Mouse (Mus musculus): ENCODE results near the gene Bola1. TPM values are rescaled to one million over a fixed set of nuclear protein-coding genes. Genes with fewer than 3 reads are reported as not detected.
"Not testable (repeated sequence)": the region's sequence is repeated elsewhere in the genome, so short reads cannot be mapped to it uniquely, and the experiment has no call there.

Bola1 gene
- polyA plus RNA-seq, 1 experiment from 2014 or later, result 42.5 TPM

DNA sequence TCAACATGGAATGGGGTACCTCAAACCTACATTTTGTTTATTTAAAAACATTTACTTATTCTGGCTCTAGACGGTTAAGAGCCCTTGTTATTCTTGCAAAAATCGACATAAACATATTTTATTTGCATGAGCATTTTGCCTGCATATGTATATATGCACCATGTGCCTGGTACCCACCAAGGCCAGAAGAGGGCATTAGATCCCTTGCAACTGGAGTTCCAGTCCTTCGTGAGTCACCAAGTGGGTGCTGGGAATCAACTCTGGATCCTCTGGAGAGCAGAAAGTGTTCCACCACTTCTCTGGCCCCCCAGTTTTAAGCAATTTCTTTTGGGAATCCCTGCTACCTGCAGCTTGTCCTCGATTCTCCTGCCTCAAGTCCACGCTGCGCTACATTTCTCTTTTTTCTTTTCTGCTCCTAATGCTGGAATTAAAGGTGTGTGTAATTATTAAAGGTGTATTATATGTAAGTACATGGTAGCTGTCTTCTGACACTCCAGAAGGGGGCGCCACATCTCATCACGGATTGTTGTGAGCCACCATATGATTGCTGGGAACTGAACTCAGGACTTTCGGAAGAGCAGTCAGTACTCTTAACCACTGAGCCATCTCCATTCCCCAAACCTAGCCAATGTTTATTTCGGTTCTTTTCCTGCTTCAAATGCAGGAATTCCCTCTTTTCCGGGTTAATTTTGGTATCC is 23.7 kb downstream of the Bola1 start:
- Histone ChIP-seq H3K36me3 (peaks cover 51% of the 10 kb centered on the region), H3K27me3 (replicated peaks) (no peaks in the 10 kb centered on the region), H3K4me1 (peaks cover 15% of the 10 kb centered on the region), H3K4me2 (no peak overlapping the region), H3K9ac (no peak overlapping the region), H3K9me3 (no peaks in the 10 kb centered on the region), H3K27ac (replicated peaks) (no peak overlapping the region), H3K4me3 (no peak overlapping the region)
- no peak for ATAC-seq (ENCODE audit: extremely low read depth, insufficient number of reproducible peaks, low FRiP score, low TSS enrichment)
- 90% methylated on average over 11 of the region's 11 CpGs for WGBS

GRCm38 (mm10) chr3:96194966-96195365 is 24.5 kb downstream of the Bola1 start:
- Histone ChIP-seq H3K27ac (replicated peaks) (no peak overlapping the region), H3K4me3 (no peak overlapping the region), H3K36me3 (peaks cover 59% of the 10 kb centered on the region), H3K9ac (no peak overlapping the region), H3K4me2 (no peak overlapping the region), H3K9me3 (no peaks in the 10 kb centered on the region), H3K4me1 (peaks cover 15% of the 10 kb centered on the region), H3K27me3 (replicated peaks) (no peaks in the 10 kb centered on the region)
- 80% methylated on average over 10 of the region's 10 CpGs for WGBS
- no peak for ATAC-seq (ENCODE audit: extremely low read depth, insufficient number of reproducible peaks, low FRiP score, low TSS enrichment)

DNA sequence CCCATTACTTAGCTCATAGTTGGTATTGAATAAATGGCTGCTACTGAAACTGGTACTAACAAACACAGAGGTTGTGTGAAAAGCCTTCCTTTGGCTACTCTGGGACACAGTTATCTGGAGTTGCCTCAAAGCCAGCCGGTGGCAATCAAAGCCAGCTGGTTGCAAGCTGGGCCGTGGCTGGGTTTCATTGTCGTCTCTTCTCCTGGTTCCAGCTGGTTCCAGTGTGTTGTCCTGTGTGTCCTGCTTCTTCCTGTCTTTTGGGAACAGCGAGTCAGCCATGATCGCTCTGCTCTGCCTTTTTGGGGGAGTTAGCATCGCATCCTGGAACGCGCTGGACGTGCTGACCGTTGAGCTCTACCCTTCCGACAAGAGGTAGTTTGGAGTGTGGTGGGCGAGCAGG is 26.5 kb downstream of the Bola1 start:
- H3K27me3 ChIP-seq (replicated peaks), result no peaks in the 10 kb centered on the region
- H3K4me3 ChIP-seq, result no peak overlapping the region
- H3K27ac ChIP-seq (replicated peaks), result no peak overlapping the region
- H3K4me2 ChIP-seq, result no peak overlapping the region
- H3K9me3 ChIP-seq, result no peaks in the 10 kb centered on the region
- no peak for ATAC-seq (ENCODE audit: extremely low read depth, insufficient number of reproducible peaks, low FRiP score, low TSS enrichment)
- H3K4me1 ChIP-seq, result peaks cover 11% of the 10 kb centered on the region
- no peak overlapping the region for H3K9ac ChIP-seq
- WGBS, result 54% methylated on average over 12 of the region's 12 CpGs
- H3K36me3 ChIP-seq, result peaks cover 77% of the 10 kb centered on the region

DNA sequence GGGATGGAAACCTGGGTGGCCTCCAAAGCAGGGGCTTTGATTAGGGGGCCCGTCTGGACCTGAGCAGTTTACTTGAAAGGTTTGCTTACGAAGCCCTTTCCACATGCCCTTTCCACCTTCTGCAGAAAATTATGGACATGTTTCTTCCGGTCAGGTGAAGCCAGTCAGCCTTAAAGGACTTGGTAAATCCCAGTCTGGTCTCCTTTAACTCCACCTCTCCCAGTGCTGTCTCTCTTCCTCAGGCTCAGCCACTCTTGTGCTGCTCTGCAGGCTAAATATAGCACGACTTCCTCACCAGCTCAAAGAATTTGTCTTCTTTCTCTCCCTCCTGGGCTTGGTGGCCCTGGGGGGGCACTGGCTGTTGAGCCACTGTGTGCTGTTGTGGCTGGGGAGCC is 37.1 kb downstream of the Bola1 start:
- H3K4me2 ChIP-seq, result peak overlapping the region; percentile 70
- H3K4me1 ChIP-seq, result peaks cover 37% of the 10 kb centered on the region
- WGBS, result 8% methylated on average over 4 of the region's 4 CpGs
- no peak for ATAC-seq (ENCODE audit: extremely low read depth, insufficient number of reproducible peaks, low FRiP score, low TSS enrichment)
- H3K9ac ChIP-seq, result peak overlapping the region; percentile 88
- no peaks in the 10 kb centered on the region for H3K27me3 ChIP-seq (replicated peaks)
- H3K4me3 ChIP-seq, result peak overlapping the region; percentile 74
- peaks cover 51% of the 10 kb centered on the region for H3K36me3 ChIP-seq
- no peaks in the 10 kb centered on the region for H3K9me3 ChIP-seq
- H3K27ac ChIP-seq (replicated peaks), result peak overlapping the region; percentile 96

- peak overlapping the region; percentile 70 for H3K4me2 ChIP-seq
- peaks cover 49% of the 10 kb centered on the region for H3K36me3 ChIP-seq
- no peaks in the 10 kb centered on the region for H3K27me3 ChIP-seq (replicated peaks)
- peak; percentile 35; the same call in 1 of the 2 replicates for ATAC-seq (ENCODE audit: extremely low read depth, insufficient number of reproducible peaks, low FRiP score, low TSS enrichment)
- 20% methylated on average over 12 of the region's 12 CpGs for WGBS
- H3K9ac ChIP-seq, result peak overlapping the region; percentile 88
- H3K4me1 ChIP-seq, result peaks cover 37% of the 10 kb centered on the region
- peak overlapping the region; percentile 96 for H3K27ac ChIP-seq (replicated peaks)
- H3K4me3 ChIP-seq, result peak overlapping the region; percentile 74
- no peaks in the 10 kb centered on the region for H3K9me3 ChIP-seq
Measured at GRCm38 (mm10) chr3:96181510-96182381, 37.8 kb downstream of the Bola1 start.

- H3K4me3 ChIP-seq, result peak within 1 kb of the TSS; percentile 74
- H3K9me3 ChIP-seq, result no peaks in the 10 kb centered on the region
- H3K4me2 ChIP-seq, result peak within 1 kb of the TSS; percentile 70
- no peaks in the 10 kb centered on the region for H3K27me3 ChIP-seq (replicated peaks)
- ATAC-seq (ENCODE audit: extremely low read depth, insufficient number of reproducible peaks, low FRiP score, low TSS enrichment), result no peak
- H3K27ac ChIP-seq (replicated peaks), result peak within 1 kb of the TSS; percentile 96
- 0% methylated on average over 14 of the region's 23 CpGs for WGBS
- H3K9ac ChIP-seq, result peak within 1 kb of the TSS; percentile 88
- H3K4me1 ChIP-seq, result peaks cover 39% of the 10 kb centered on the region
- peaks cover 51% of the 10 kb centered on the region for H3K36me3 ChIP-seq
Measured at GRCm38 (mm10) chr3:96180727-96181477, 38.6 kb downstream of the Bola1 start, which contains the start of gene Sv2a. TSS of gene Sv2a (plus strand) at chr3:96181151.

GRCm38 (mm10) chr3:96179531-96179930 is 40.0 kb downstream of the Bola1 start:
- ATAC-seq (ENCODE audit: extremely low read depth, insufficient number of reproducible peaks, low FRiP score, low TSS enrichment), result no peak

GRCm38 (mm10) chr3:96178902-96179301 is 40.6 kb downstream of the Bola1 start:
- Histone ChIP-seq H3K9me3 (no peaks in the 10 kb centered on the region), H3K27ac (replicated peaks) (no peak overlapping the region), H3K4me2 (no peak overlapping the region), H3K4me1 (peaks cover 44% of the 10 kb centered on the region), H3K36me3 (peaks cover 51% of the 10 kb centered on the region), H3K27me3 (replicated peaks) (no peaks in the 10 kb centered on the region), H3K4me3 (no peak overlapping the region), H3K9ac (no peak overlapping the region)
- 79% methylated on average over 2 of the region's 2 CpGs for WGBS
- no peak for ATAC-seq (ENCODE audit: extremely low read depth, insufficient number of reproducible peaks, low FRiP score, low TSS enrichment)

More at GRCm38 (mm10) chr3:96179531-96179930, 40.0 kb downstream of the Bola1 start:
- Histone ChIP-seq H3K27me3 (replicated peaks) (no peaks in the 10 kb centered on the region), H3K36me3 (peaks cover 51% of the 10 kb centered on the region), H3K27ac (replicated peaks) (no peak overlapping the region), H3K9me3 (no peaks in the 10 kb centered on the region), H3K4me1 (peaks cover 41% of the 10 kb centered on the region), H3K9ac (no peak overlapping the region), H3K4me2 (no peak overlapping the region), H3K4me3 (no peak overlapping the region)
- 55% methylated on average over 4 of the region's 4 CpGs for WGBS

- peaks cover 41% of the 10 kb centered on the region for H3K4me1 ChIP-seq
- H3K4me2 ChIP-seq, result no peak overlapping the region
- H3K9ac ChIP-seq, result no peak overlapping the region
- no peak overlapping the region for H3K27ac ChIP-seq (replicated peaks)
- no peaks in the 10 kb centered on the region for H3K9me3 ChIP-seq
- no peak overlapping the region for H3K4me3 ChIP-seq
- peaks cover 55% of the 10 kb centered on the region for H3K36me3 ChIP-seq
- 92% methylated on average over 4 of the region's 4 CpGs for WGBS
- H3K27me3 ChIP-seq (replicated peaks), result no peaks in the 10 kb centered on the region
- ATAC-seq (ENCODE audit: extremely low read depth, insufficient number of reproducible peaks, low FRiP score, low TSS enrichment), result no peak
Measured at GRCm38 (mm10) chr3:96178427-96178826, 41.1 kb downstream of the Bola1 start.

DNA sequence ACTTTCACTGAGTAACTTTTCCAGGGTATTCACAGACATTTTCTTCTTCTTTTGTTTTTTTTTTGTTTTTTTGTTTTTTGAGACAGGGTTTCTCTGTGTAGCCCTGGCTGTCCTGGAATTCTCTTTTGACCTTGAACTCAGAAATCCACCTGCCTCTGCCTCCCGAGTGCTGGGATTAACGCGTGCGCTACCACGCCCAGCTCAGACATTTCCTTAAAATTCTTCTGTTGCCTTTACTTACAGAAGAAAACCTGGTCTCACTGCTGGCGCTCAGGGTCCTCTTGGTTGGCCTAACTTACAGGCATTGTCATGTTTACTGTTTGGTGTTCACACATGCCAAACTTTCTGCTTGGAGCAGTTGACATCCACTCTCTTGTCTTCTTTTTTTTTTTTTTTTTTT is 44.3 kb downstream of the Bola1 start:
- H3K27me3 ChIP-seq (replicated peaks), result no peaks in the 10 kb centered on the region
- H3K9ac ChIP-seq, result no peak overlapping the region
- WGBS, result 93% methylated on average over 6 of the region's 6 CpGs
- no peak overlapping the region for H3K27ac ChIP-seq (replicated peaks)
- H3K4me2 ChIP-seq, result no peak overlapping the region
- no peak for ATAC-seq (ENCODE audit: extremely low read depth, insufficient number of reproducible peaks, low FRiP score, low TSS enrichment)
- no peak overlapping the region for H3K4me3 ChIP-seq
- peaks cover 38% of the 10 kb centered on the region for H3K4me1 ChIP-seq
- peaks cover 55% of the 10 kb centered on the region for H3K36me3 ChIP-seq
- H3K9me3 ChIP-seq, result no peaks in the 10 kb centered on the region

- Histone ChIP-seq H3K4me1 (peaks cover 37% of the 10 kb centered on the region), H3K36me3 (peaks cover 61% of the 10 kb centered on the region), H3K9ac (peak overlapping the region; percentile 44; the same call in 1 of the 2 replicates), H3K4me2 (peak overlapping the region; percentile 93)
- not testable (repeated sequence) for H3K4me3 ChIP-seq; H3K27me3 ChIP-seq (replicated peaks); H3K9me3 ChIP-seq; ATAC-seq (ENCODE audit: extremely low read depth, insufficient number of reproducible peaks, low FRiP score, low TSS enrichment); H3K27ac ChIP-seq (replicated peaks)
- 90% methylated on average over 4 of the region's 4 CpGs for WGBS
Measured at GRCm38 (mm10) chr3:96174042-96174441, 45.5 kb downstream of the Bola1 start.
